Mouse (Mus musculus) granulocyte monocyte progenitor cell, adult 5-6 weeks (primary cell): ENCODE results near the gene Snurf. TPM values are rescaled to one million over a fixed set of nuclear protein-coding genes. Genes with fewer than 3 reads are reported as not detected.

ENCODE experiments used
- ATAC-seq: replicated peaks from 2 replicates; pipeline ENCODE4 v1.8.0; 2016; ENCODE audit warnings: mild to moderate bottlenecking, moderate TSS enrichment, inconsistent platforms; ENCODE audit not compliant: poor library complexity, severe bottlenecking
- total RNA-seq, 2 experiments: library from RNA; stranded (forward) in 1 of 2; stranded (reverse) in 1 of 2; fragments of 200-712, 200-1000 nt in 1 of 2; fragments of >200 nt in 1 of 2; fragmentation: Nextera tagmentation in 1 of 2; gene quantifications; 2 replicates each; pipeline ENCODE4 v1.2.3; 2014 to 2017

Snurf gene
- total RNA-seq (2014; fragmentation: Nextera tagmentation) (not detected in 2 replicates), total RNA-seq (2017) (not detected in 2 replicates)

DNA sequence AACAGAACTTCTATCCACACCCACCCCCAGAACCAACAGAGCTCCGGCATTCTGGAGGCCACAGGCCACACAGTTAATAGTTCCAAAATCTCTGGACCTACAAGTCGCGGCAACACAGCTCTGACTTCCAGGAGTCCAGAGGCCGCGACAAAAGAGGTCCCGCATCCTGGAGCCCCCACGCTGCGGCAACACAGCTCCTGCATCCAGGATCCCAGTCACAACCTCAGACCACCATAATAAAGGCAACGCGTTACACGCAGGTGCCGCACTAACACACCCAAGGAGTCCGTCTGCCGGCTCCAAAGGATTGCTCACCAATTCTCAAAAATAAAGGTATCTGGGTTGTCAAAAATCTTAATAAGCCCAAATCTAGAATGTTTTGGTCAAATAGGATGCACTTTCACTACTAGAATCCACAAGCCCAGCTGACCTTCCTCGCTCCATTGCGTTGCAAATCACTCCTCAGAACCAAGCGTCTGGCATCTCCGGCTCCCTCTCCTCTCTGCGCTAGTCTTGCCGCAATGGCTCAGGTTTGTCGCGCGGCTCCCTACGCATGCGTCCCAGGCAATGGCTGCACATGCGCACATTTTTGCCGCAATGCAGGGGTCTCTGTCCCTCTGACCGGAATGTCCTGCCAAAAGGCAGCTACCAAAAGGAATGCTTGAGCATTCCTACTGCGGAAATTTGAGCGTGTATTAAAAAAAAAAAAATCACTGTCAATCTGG is at the start of gene Snurf, which contains the start of gene Gm38393:
Gene Snurf (minus strand): TSS at position 444 of the 725 bp plus-strand sequence.
Gene Gm38393 (minus strand): TSS at position 459 of the 725 bp plus-strand sequence.
- ATAC-seq, result no peak

DNA sequence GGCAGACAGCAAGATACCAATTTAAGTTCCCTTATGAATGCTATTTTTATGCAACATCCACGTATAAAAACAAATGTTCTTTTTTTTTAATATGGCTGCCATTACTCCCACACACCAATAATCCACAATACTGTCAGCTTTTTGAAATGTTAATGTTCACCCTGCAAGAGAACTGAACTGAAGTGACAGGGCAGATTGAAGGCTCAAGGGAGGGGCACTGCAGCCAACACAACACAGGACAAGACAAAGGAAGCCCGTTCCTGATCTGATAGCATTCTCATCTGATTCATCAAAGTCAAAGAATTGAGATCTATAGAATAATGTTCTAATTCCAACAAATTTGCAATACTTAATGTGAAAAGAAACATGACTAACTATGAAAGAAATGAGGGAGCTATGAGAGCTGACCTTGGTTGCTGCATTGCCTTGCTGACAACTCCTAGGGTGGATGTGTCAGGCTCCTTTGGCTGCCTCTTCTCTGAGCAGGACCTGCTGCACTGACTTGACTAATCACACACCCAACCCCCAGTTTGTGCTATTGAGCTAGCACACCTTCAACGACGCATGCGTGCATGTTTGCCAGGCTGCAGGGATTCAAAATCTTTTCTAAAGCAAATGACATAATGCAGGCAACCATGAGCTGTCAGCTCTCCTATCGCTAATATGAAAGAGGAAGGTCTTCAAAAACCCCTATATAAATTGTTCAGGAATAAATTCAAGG is 42.8 kb upstream of the Snurf start:
- no peak for ATAC-seq

DNA sequence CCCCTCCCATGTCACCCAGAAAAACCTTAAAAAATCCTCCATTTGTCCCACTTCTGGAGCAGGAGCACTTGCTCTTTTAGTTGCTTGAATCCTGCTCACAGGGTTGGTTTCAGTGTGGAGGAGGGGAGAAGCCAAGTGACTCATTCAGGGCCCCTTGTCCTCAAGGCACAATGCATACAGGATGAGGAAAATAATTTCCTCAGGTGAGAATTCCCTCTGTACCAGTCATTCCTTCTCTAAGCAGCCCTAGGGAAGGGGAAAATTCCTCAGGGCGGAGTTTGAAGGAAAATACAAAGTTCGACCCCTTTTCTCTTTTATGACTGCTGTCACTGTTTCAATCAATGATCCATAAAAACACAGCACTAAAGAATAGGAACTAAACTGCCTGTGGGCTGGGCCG is 8.3 kb upstream of the Snurf start:
- ATAC-seq, result no peak

DNA sequence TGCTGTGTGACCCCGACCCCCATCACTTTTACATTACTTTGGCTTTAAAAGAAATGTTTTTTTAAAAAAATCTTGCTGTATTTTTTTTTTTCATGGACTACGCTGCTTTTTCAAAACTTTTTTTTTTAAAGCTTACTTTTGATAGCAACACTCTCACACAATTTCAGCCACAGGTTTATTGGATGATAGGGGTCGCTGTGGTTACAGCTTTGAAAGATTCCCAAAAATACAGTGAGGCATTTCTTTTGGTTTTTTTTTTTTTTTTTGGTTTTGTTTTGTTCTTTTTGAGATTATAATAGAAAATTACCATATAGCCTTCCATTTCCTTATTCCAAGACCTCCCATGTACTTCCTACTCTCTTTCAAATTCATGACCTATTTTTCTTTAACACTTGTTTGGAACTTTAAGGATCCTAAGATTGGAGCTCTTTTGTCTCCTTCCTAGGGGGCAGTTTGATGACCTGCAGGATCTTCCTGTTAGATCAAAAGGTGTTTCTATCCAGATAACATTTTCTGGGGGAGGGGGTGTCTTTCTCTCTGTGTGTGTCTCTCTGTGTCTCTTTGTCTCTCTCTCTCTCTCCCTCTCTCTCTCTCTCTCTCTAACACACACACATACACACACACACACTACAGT is 3.0 kb upstream of the Snurf start:
- ATAC-seq, result no peak

DNA sequence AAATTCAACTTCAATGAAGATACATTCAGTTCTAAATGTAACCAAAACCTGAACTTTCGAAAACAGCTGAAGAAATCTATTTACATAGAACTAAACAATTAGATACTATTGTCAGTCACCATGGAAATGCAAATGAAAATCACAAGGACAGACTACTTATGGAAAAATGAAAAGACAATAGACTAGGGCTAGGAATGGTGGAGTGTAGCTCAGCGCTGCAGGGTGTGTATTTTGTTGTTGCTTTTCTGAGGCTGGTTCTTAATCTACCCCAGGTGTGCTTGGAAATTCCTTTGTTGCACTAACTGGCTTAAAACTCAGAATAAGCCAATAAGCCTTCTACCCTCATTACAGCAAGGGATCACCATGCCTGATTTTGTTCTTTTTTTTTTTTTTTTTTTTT is 1.4 kb upstream of the Snurf start:
- ATAC-seq, result no peak

DNA sequence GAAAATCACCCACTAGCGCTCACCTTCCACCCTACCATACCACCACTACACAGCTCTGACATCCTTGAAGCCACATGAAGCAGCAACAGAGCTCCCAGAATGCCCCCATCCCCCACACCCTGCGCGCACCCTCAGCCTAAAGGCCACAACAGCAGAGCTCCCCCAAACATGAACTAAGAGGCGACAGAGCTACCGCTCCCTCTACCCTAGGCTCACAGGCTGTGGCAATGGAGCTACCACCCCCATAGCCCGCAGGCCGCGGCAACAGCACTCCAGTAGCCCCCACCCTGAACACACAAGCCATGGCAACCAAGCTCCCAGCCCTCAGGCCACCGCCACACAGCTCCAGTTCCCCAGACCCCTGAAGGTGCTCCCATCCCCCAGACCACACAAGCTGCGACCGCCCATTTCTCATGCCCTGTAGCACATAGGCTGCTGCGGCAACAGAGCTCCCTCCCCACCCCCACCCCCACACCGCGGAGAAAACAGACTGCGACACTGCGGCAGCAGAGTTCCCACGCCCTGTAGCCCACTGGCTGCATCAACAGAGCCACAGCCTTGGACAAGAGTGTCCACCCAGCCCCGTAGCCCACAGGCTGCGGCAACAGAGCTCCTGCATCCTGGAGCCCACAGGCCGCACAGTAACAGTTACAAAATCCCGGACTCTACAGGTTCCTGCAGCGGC is 786 bp downstream of the Snurf start:
- no peak for ATAC-seq

DNA sequence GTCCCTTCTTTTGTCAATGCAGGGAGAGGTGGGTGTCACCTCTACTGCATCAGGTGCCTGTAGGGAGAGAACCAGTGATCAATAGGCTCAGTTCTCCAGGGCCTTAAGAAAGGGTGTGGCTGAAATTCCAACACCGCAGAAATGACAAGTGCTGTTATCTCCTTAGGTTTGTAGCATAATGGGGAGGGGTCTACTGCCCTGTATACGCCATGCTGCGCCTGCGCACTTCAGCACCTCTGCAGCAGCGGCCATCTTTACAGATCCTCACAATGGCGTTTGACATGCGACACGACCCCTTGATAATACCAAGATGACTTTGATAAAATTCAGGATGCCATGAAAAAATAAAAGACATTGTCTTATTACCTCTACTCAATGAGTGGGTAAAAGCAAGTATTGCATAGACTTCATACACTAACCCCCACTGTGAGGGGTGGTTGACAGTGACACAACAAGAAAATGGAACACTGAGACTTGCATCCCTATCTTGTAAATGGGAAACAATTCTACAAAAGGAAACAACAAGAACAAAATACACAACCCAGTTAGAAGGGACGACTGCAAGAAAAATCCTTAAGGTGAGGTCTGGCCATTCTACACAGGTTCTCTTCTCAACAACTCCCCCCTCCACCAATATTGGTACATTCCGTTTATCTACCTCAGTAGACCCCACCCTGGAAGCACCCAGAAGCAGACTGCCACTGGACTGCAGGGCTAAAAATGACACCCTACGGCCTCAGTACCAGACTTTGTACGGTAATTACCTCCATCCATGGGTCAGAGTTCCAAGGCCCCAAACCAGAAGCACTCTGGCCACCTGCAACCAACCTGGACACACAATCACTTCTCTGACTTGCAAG is 1.6 kb downstream of the Snurf start:
- ATAC-seq, result no peak

DNA sequence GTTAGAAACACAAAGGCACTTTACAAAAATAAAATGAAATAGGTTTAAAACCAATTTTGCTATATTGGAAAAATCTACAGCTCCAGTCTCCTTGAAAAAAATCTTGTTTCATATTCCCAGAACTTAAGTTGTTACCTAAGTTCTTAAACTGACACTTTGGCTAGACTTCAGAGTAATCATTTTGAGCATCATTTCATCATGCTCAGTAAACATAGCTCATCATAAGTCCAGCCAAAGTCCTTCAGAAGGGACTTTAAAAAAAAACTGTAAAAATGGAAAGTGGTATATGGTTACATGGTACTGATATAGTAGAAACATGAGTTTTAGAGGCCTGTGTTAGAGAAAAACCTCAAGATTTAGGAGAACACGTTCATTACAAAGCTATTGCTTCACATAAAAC is 26.2 kb downstream of the Snurf start:
- no peak for ATAC-seq

Other genes with a start within 250 kb of the Snurf start
- gene Gm38393, start within 50 bp of the Snurf start, total RNA-seq (2014; fragmentation: Nextera tagmentation), result not detected in 2 replicates
- gene Gm38393, start within 50 bp of the Snurf start, total RNA-seq (2017), result not detected in 2 replicates
- not detected in 2 replicates for gene Snrpn, start 135.2 kb upstream of the Snurf start, total RNA-seq (2014; fragmentation: Nextera tagmentation)
- not detected in 2 replicates for gene Snrpn, start 135.2 kb upstream of the Snurf start, total RNA-seq (2017)